Mouse (Mus musculus) CH12.LX (cell line): Measurements from ENCODE around the gene Vps53. TPM values are rescaled to one million over a fixed set of nuclear protein-coding genes. Genes with fewer than 3 reads are reported as not detected.

Experiments used
- DNase-seq: peaks from one replicate; pipeline ENCODE4 v3.0.0-alpha.2; 2013; ENCODE audit errors: extremely low read depth
- H3K27ac ChIP-seq: 2 replicates; pipeline ENCODE4 v1.5.1; 2012; ENCODE audit warnings: low read depth, mild to moderate bottlenecking, control low read depth, moderate library complexity; ENCODE audit not compliant: insufficient read depth
- H3K27me3 ChIP-seq: replicated peaks from 2 replicates; pipeline ENCODE3; 2012; ENCODE audit warnings: inconsistent platforms
- H3K36me3 ChIP-seq, 2 experiments: replicated peaks in 1 of 2; 2 replicates each; pipeline versions ENCODE3 to v1.6.1; 2012; ENCODE audit warnings: inconsistent platforms in 1 of 2, low read length in 1 of 2, mild to moderate bottlenecking in 1 of 2, mixed read lengths in 1 of 2, moderate library complexity in 1 of 2; ENCODE audit not compliant: control insufficient read depth in 1 of 2, insufficient read depth in 1 of 2
- H3K4me1 ChIP-seq, 2 experiments: 2 replicates each; pipeline ENCODE4 v1.6.1; 2012; ENCODE audit warnings: inconsistent platforms in 1 of 2, moderate library complexity in 1 of 2; ENCODE audit not compliant: insufficient read depth in 2 of 2, control insufficient read depth in 1 of 2
- H3K4me2 ChIP-seq: 2 replicates; pipeline ENCODE4 v1.6.1; 2012; ENCODE audit warnings: low read depth, mild to moderate bottlenecking, control low read depth; ENCODE audit not compliant: poor library complexity, insufficient read depth, severe bottlenecking
- H3K4me3 ChIP-seq, 3 experiments: fragments of 150-350 bp in 1 of 3; sonication (generic) in 1 of 3; replicated peaks in 1 of 3; 2 replicates each; pipeline versions ENCODE3 to v1.5.1; 2011 to 2012; ENCODE audit warnings: low read depth in 2 of 3, low read length in 2 of 3, mild to moderate bottlenecking in 2 of 3, moderate library complexity in 2 of 3, control low read depth in 1 of 3, improper control_type of control experiment in 1 of 3, inconsistent platforms in 1 of 3, mixed read lengths in 1 of 3; ENCODE audit not compliant: poor library complexity in 1 of 3
- H3K79me2 ChIP-seq: replicated peaks from 2 replicates; pipeline ENCODE4 v1.6.1; 2012; ENCODE audit warnings: mild to moderate bottlenecking, moderate library complexity; ENCODE audit not compliant: control insufficient read depth, poor library complexity, insufficient read depth, severe bottlenecking; ENCODE audit errors: extremely low read depth
- H3K9ac ChIP-seq: 2 replicates; pipeline ENCODE4 v1.6.1; 2012; ENCODE audit warnings: low read depth, mild to moderate bottlenecking, control low read depth, moderate library complexity; ENCODE audit not compliant: insufficient read depth
- H3K9me3 ChIP-seq: replicated peaks from 2 replicates; pipeline ENCODE3; 2012; ENCODE audit warnings: low read length, inconsistent platforms, mixed read lengths
- BHLHE40 ChIP-seq: IDR thresholded peaks from 2 replicates; pipeline ENCODE4 v1.6.1; 2011; ENCODE audit warnings: mild to moderate bottlenecking, low read depth, low read length, improper control_type of control experiment
- CHD2 ChIP-seq: IDR thresholded peaks from 2 replicates; pipeline ENCODE4 v1.6.1; 2011; ENCODE audit warnings: low read length, improper control_type of control experiment
- ELF1 ChIP-seq: IDR thresholded peaks from 2 replicates; pipeline ENCODE4 v1.6.1; 2014; ENCODE audit warnings: low read depth, mild to moderate bottlenecking, inconsistent platforms, low read length, improper control_type of control experiment
- EP300 ChIP-seq: IDR thresholded peaks from 2 replicates; pipeline ENCODE4 v1.6.1; 2011; ENCODE audit warnings: low read length, improper control_type of control experiment
- ETS1 ChIP-seq: conservative IDR thresholded peaks from 2 replicates; pipeline ENCODE4 v1.6.1; 2012; ENCODE audit warnings: low read depth, mild to moderate bottlenecking, inconsistent platforms, low read length, improper control_type of control experiment, moderate library complexity
- HCFC1 ChIP-seq: IDR thresholded peaks from 2 replicates; pipeline ENCODE4 v1.6.1; 2012; ENCODE audit warnings: low read depth, mild to moderate bottlenecking, inconsistent platforms, low read length, improper control_type of control experiment
- IRF4 ChIP-seq: IDR thresholded peaks from 2 replicates; pipeline ENCODE4 v1.6.1; 2014; ENCODE audit warnings: low read depth, mild to moderate bottlenecking, inconsistent platforms, low read length, improper control_type of control experiment
- MEF2A ChIP-seq: IDR thresholded peaks from 2 replicates; pipeline ENCODE4 v1.6.1; 2014; ENCODE audit warnings: low read depth, mild to moderate bottlenecking, inconsistent platforms, low read length, improper control_type of control experiment, borderline replicate concordance
- POLR2A ChIP-seq: IDR thresholded peaks from 2 replicates; pipeline ENCODE4 v1.6.1; 2011; ENCODE audit warnings: low read depth, mild to moderate bottlenecking, improper control_type of control experiment, low read length
- SIN3A ChIP-seq: IDR thresholded peaks from 2 replicates; pipeline ENCODE4 v1.6.1; 2012; ENCODE audit warnings: low read length, improper control_type of control experiment, inconsistent platforms
- SMC3 ChIP-seq: IDR thresholded peaks from 2 replicates; pipeline ENCODE4 v1.6.1; 2011; ENCODE audit warnings: low read depth, low read length, improper control_type of control experiment
- dilution Hi-C: fragments of 300-500 bp; cut with MboI; formaldehyde crosslinking; loops from 2 replicates; pipeline ENCODE4 v1.14.3; 2020; ENCODE audit warnings: low sequenced_read_pairs; ENCODE audit not compliant: extremely low pct_unique_long_range_greater_than_20kb, extremely low pct_ligation_motif_present
- in situ Hi-C: fragments of 300-500 bp; cut with MboI; formaldehyde crosslinking; loops from 3 replicates; pipeline ENCODE4 v1.14.3; 2019; ENCODE audit warnings: low sequenced_read_pairs, low pct_ligation_motif_present, low pct_unique_long_range_greater_than_20kb, mixed read lengths
- polyA plus RNA-seq: library from polyadenylated mRNA; unstranded; fragments of >175 nt; gene quantifications from 2 replicates; pipeline ENCODE4 v1.2.1, GENCODE M21; 2012; ENCODE audit warnings: low read depth; ENCODE audit not compliant: insufficient read length
- total RNA-seq, 2 experiments: library from RNA; depleted of rRNA; stranded (reverse); fragments of 300-350 nt in 1 of 2; fragments of >200 nt in 1 of 2; gene quantifications; 2 replicates each; pipeline ENCODE4 v1.2.3; 2012 to 2014

The Vps53 gene
- total and polyA plus RNA-seq, 3 experiments: 56.1 to 70.7 (median 62.2) TPM

- H3K4me3 ChIP-seq: peak overlapping the region in 1 of 3 experiments; percentile 20
- TF ChIP-seq IRF4 (peak; percentile 68), BHLHE40 (peak; percentile 22; the same call in 1 of the 2 replicates), MEF2A (peak; percentile 15; the same call in 1 of the 2 replicates), ETS1 (peak; percentile 55; the same call in 1 of the 2 replicates), EP300 (peak; percentile 65), SMC3 (no peak), CHD2 (no peak)
- dilution Hi-C loops: no loop called here
- H3K36me3 ChIP-seq: peaks cover 13 to 60% of the 10 kb centered on the region in 2 experiments
- DNase-seq: peak; percentile 82
- H3K9ac ChIP-seq: no peak overlapping the region
- no peaks in the 10 kb centered on the region for H3K79me2 ChIP-seq
- in situ Hi-C loops: no loop called here
- no peaks in the 10 kb centered on the region for H3K27me3 ChIP-seq
- H3K27ac ChIP-seq: peak overlapping the region; percentile 56; the same call in 1 of the 2 replicates
- no peaks in the 10 kb centered on the region for H3K9me3 ChIP-seq
- H3K4me1 ChIP-seq: peaks cover 10 to 45% of the 10 kb centered on the region in 2 experiments
- 0 out of 2 replicates have a peak overlapping the region, but pooled peaks have one; percentile 18 for H3K4me2 ChIP-seq
Measured at GRCm38 (mm10) chr11:76066563-76067156, 112.8 kb downstream of the Vps53 start.

GRCm38 (mm10) chr11:76065521-76066095 lies 113.8 kb downstream of the Vps53 start:
- no peak overlapping the region for H3K4me3 ChIP-seq
- H3K9me3 ChIP-seq: no peaks in the 10 kb centered on the region
- dilution Hi-C loops: no loop called here
- peaks cover 16 to 60% of the 10 kb centered on the region in 2 experiments for H3K36me3 ChIP-seq
- no peaks in the 10 kb centered on the region for H3K27me3 ChIP-seq
- no peak for TF ChIP-seq SIN3A
- TF ChIP-seq EP300: no peak
- TF ChIP-seq ELF1: no peak
- no peak for TF ChIP-seq MEF2A
- no peak for TF ChIP-seq POLR2A
- no peaks in the 10 kb centered on the region for H3K79me2 ChIP-seq
- peaks cover 10 to 45% of the 10 kb centered on the region in 2 experiments for H3K4me1 ChIP-seq
- H3K4me2 ChIP-seq: no peak overlapping the region
- no peak overlapping the region for H3K9ac ChIP-seq
- in situ Hi-C loops: no loop called here
- no peak overlapping the region for H3K27ac ChIP-seq
- no peak for DNase-seq

- H3K4me2 ChIP-seq: no peak overlapping the region
- H3K9ac ChIP-seq: no peak overlapping the region
- dilution Hi-C loops (no loop called here), in situ Hi-C loops (no loop called here)
- no peak overlapping the region for H3K27ac ChIP-seq
- TF ChIP-seq HCFC1: no peak
- no peaks in the 10 kb centered on the region for H3K9me3 ChIP-seq
- H3K79me2 ChIP-seq: no peaks in the 10 kb centered on the region
- peaks cover 10 to 45% of the 10 kb centered on the region in 2 experiments for H3K4me1 ChIP-seq
- H3K36me3 ChIP-seq: peaks cover 19 to 62% of the 10 kb centered on the region in 2 experiments
- H3K27me3 ChIP-seq: no peaks in the 10 kb centered on the region
- no peak overlapping the region for H3K4me3 ChIP-seq
- peak; percentile 30 for DNase-seq
Measured at GRCm38 (mm10) chr11:76064411-76064810, 115.0 kb downstream of the Vps53 start.
